Mouse (Mus musculus): ENCODE measurements at regions not wholly inside any gene's neighbourhood (a gene's known extent, or its start where the extent isn't known, plus 50 kb on each side); places are given as distances from the start of the nearest gene placed in this dataset.

DNA sequence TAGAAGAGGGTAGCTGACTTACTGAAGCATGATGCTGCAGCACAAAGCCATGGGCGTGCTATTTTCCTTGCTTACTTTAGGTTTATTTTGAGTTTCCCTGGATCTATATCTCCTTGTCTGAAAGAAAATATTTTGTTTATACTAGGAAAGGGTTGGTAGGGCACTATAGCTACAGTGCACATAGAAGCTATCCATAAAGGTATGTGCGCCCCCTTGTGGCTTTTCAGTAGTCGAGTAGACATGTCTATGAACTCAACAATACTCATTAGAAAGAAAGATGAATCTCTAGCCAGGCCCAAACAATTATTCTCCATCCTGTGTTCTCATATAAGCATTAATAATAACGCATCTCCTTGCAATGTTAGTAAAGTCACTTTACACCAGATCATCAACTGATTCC, 114.3 kb downstream of the Rab38 start:
- DNase-seq (ENCODE audit: low spot score in 2 of 2): peak in 1 of 2 experiments; percentile 57

DNA sequence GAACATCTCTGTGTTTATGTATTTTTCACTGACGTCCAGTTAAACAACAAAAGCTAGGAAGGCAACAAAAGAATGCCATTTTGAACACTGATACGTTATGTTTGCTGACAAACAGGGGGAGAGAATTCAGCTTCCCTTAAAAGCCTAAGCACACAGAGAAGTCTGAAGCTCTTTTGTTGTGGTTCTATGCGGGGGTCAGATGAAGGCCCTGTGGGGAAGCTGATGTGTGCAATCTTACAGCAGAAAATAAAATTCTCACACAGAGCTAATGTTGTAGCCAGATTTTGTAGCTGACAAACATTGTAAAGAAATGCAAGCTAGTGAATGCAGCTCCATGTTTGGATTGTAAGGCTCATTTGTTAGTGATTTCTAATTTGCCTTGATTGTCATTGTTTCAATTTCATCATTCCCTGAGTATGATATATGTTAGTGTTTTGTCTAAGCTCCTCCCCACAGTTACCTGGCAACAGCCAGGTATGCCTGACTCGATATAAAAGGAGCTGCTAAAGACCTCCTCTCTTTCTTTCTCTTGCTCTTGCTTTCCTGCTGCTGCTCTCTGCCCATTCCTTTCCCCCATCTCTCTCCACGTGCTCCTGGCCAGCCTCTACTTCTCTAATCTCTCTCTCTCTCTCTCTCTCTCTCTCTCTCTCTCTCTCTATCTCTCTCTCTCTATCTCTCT, 115.0 kb downstream of the Rab38 start:
- DNase-seq (ENCODE audit: low spot score in 2 of 2): no peak

DNA sequence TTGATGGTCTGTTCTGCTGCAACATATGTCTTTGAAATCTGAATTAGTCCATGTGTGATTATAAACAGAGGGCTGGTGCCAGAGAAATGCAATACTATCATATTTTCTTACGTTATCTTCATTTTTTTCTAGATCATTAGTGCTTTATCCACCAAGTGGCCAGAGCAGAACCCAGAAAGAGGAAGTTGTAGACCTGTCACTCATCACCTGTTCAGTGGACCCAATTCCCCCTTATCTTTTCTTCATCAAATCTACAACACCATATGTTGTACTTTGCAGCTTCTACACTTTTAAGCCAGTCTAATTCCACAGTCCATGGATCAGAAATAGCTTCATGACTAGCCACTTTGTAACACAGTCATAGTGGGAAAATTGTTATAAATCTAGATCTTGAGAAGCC, 145.0 kb downstream of the Rab38 start:
- DNase-seq (ENCODE audit: low spot score in 2 of 2): no peak

DNA sequence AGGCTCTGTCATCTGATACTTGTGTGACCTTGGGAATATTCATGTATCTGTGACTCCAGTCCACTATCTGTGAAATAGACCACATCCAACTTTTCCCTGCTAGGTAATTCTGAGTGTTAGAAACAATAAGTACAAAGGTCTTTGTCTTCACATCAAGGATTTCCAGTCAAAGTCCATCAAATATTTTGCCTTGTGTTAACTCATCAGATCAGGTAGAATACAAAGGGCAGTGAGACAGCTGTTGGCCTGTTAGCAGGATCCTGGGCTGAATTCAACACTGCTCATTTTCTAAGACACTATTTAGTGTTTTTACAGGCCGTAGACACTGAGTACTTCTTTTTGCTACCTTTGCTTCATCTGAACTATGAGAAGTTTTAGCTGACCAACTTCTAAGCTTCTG, 170.7 kb downstream of the Rab38 start:
- DNase-seq (ENCODE audit: low spot score in 2 of 2): no peak
